Mouse (Mus musculus): Measurements from ENCODE around the gene Evx1. TPM values are rescaled to one million over a fixed set of nuclear protein-coding genes. Genes with fewer than 3 reads are reported as not detected.

The Evx1 gene
- polyA plus RNA-seq, 1 experiment = not detected

- TF ChIP-seq GATA1 (IDR thresholded peaks at IDR 0.05; ENCODE audit: low read length) = no peak
These were observed 761 bp upstream of the Evx1 start for GRCm38 (mm10) chr6:52312558-52312915.

GRCm38 (mm10) chr6:52314304-52315100 lies 1.2 kb downstream of the Evx1 start:
- no peak for TF ChIP-seq GATA1 (IDR thresholded peaks at IDR 0.05; ENCODE audit: low read length)

GRCm38 (mm10) chr6:52315441-52316412 lies 2.4 kb downstream of the Evx1 start:
- no peak for TF ChIP-seq GATA1 (IDR thresholded peaks at IDR 0.05; ENCODE audit: low read length)

- no peak for TF ChIP-seq GATA1 (IDR thresholded peaks at IDR 0.05; ENCODE audit: low read length)
These were observed 3.3 kb downstream of the Evx1 start for GRCm38 (mm10) chr6:52316413-52317184.

GRCm38 (mm10) chr6:52317461-52318180 lies 4.3 kb downstream of the Evx1 start:
- no peak for TF ChIP-seq GATA1 (IDR thresholded peaks at IDR 0.05; ENCODE audit: low read length)

GRCm38 (mm10) chr6:52318271-52318670 lies 5.0 kb downstream of the Evx1 start:
- no peak for TF ChIP-seq GATA1 (IDR thresholded peaks at IDR 0.05; ENCODE audit: low read length)

GRCm38 (mm10) chr6:52319956-52320690 lies 6.8 kb downstream of the Evx1 start:
- TF ChIP-seq GATA1 (IDR thresholded peaks at IDR 0.05; ENCODE audit: low read length) = no peak

GRCm38 (mm10) chr6:52320966-52321825 lies 7.9 kb downstream of the Evx1 start:
- TF ChIP-seq GATA1 (IDR thresholded peaks at IDR 0.05; ENCODE audit: low read length) = no peak

GRCm38 (mm10) chr6:52321826-52322315 lies 8.6 kb downstream of the Evx1 start:
- TF ChIP-seq GATA1 (IDR thresholded peaks at IDR 0.05; ENCODE audit: low read length) = no peak

- TF ChIP-seq GATA1 (IDR thresholded peaks at IDR 0.05; ENCODE audit: low read length) = no peak
These were observed 9.5 kb downstream of the Evx1 start for GRCm38 (mm10) chr6:52322721-52323215.

GRCm38 (mm10) chr6:52323292-52323691 lies 10.0 kb downstream of the Evx1 start:
- TF ChIP-seq GATA1 (IDR thresholded peaks at IDR 0.05; ENCODE audit: low read length) = no peak

GRCm38 (mm10) chr6:52324061-52324460 lies 10.8 kb downstream of the Evx1 start:
- no peak for TF ChIP-seq GATA1 (IDR thresholded peaks at IDR 0.05; ENCODE audit: low read length)

- TF ChIP-seq GATA1 (IDR thresholded peaks at IDR 0.05; ENCODE audit: low read length) = no peak
These were observed 52.7 kb downstream of the Evx1 start for GRCm38 (mm10) chr6:52366021-52366420.
